Mouse (Mus musculus) neural tube, embryonic 11.5 days (tissue): ENCODE data around the gene Fdx1. TPM values are rescaled to one million over a fixed set of nuclear protein-coding genes. Genes with fewer than 3 reads are reported as not detected.

Source experiments
- ATAC-seq: fragments of 200-750 bp; cut with Nextera tagmentation; 2 replicates; pipeline ENCODE4 v1.8.0; 2017; ENCODE audit warnings: moderate number of reproducible peaks, mild to moderate bottlenecking, moderate TSS enrichment, moderate library complexity; ENCODE audit not compliant: insufficient read depth, low FRiP score, low TSS enrichment
- DNase-seq: peaks from one replicate; pipeline ENCODE4 v3.0.0-alpha.2; 2015; ENCODE audit warnings: low spot score
- H3K27ac ChIP-seq: fragments of 300-500 bp; sonication (generic); 2 replicates; pipeline ENCODE4 v1.5.1; 2014; ENCODE audit warnings: low read depth, mild to moderate bottlenecking, low read length
- H3K27me3 ChIP-seq: fragments of 300-500 bp; sonication (generic); 2 replicates; pipeline ENCODE4 v1.6.1; 2014; ENCODE audit warnings: mild to moderate bottlenecking, low read length, mixed read lengths; ENCODE audit not compliant: control insufficient read depth, insufficient read depth
- H3K36me3 ChIP-seq: fragments of 300-500 bp; sonication (generic); 2 replicates; pipeline ENCODE4 v1.6.1; 2014; ENCODE audit warnings: mild to moderate bottlenecking, low read length, moderate library complexity, mixed read lengths; ENCODE audit not compliant: control insufficient read depth, insufficient read depth
- H3K4me1 ChIP-seq: fragments of 300-500 bp; sonication (generic); 2 replicates; pipeline ENCODE4 v1.6.1; 2014; ENCODE audit warnings: low read length, mixed read lengths; ENCODE audit not compliant: control insufficient read depth, insufficient read depth
- H3K4me2 ChIP-seq: fragments of 300-500 bp; sonication (generic); 2 replicates; pipeline ENCODE4 v1.6.1; 2014; ENCODE audit warnings: low read depth, mild to moderate bottlenecking, moderate library complexity
- H3K4me3 ChIP-seq: fragments of 300-500 bp; sonication (generic); 2 replicates; pipeline ENCODE4 v1.5.1; 2014; ENCODE audit warnings: low read depth, low read length
- H3K9ac ChIP-seq: fragments of 300-500 bp; sonication (generic); 2 replicates; pipeline ENCODE4 v1.6.1; 2014; ENCODE audit warnings: mild to moderate bottlenecking, low read length
- H3K9me3 ChIP-seq: fragments of 300-500 bp; sonication (generic); 2 replicates; pipeline ENCODE4 v1.6.1; 2016; ENCODE audit warnings: low read length; ENCODE audit not compliant: control insufficient read depth
- WGBS: fragments of 180-500 bp; shearing (Covaris S2); extraction: QIAGEN DNeasy Blood & Tissue Kit; methylation state at CpG from one replicate; pipeline ENCODE4 v1.1.7; 2014; 5-methylcytosine and 5-hydroxymethylcytosine counted together
- polyA plus RNA-seq: library from polyadenylated mRNA; unstranded; fragments of >200 nt; fragmentation: Nextera tagmentation; extraction: Ambion mirVana; gene quantifications from 2 replicates; pipeline ENCODE4 v1.2.1, GENCODE M21; 2014

The Fdx1 gene
- polyA plus RNA-seq, 1 experiment from 2014 or later, result 41.7 TPM

DNA sequence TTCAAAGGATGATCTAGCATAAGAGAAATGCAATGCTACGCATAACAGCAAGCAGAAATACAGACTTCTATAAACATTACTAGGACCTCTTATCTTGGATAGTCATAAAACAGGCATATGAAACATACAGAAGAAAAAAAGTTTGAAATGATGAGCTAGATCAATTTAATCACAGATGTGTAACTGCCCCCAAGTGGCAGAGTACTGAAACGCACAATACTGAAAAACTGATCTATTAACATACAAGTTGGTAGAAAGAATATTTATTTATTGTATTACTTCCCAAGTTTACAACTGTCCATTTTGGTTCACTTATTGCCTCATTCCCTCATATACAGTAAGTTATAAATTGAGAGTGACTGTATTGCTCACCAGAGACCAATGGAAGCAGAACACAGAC lies 12.0 kb downstream of the Fdx1 start:
- ATAC-seq, result no peak
- 81% methylated on average over 2 of the region's 2 CpGs for WGBS
- no peak for DNase-seq

DNA sequence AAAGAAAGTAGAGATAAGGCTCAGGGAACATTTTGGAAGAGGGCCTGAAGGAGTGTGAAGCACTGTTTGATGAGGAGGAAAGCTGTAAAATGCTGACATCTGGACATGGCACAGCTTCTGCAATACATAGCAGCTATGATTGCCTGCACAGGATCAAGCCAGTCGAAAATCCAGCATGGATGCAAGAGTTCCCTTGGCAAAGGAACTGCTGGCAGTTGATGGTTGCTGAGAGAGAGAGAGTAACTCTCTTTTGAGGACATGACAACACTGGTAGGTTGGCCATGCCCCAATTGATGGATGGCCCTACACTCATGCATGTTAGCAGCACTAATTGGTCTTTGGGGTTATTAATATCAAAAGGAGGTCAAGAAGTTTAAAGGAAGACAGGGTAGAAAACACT lies 12.7 kb downstream of the Fdx1 start:
- H3K27ac ChIP-seq, result no peak overlapping the region
- H3K4me3 ChIP-seq, result no peak overlapping the region
- H3K36me3 ChIP-seq, result no peaks in the 10 kb centered on the region; the same call in 1 of the 2 replicates
- H3K9me3 ChIP-seq, result no peaks in the 10 kb centered on the region
- DNase-seq (no peak), ATAC-seq (no peak)
- H3K4me1 ChIP-seq, result no peaks in the 10 kb centered on the region
- no peak overlapping the region for H3K4me2 ChIP-seq
- H3K9ac ChIP-seq, result no peak overlapping the region
- WGBS, result 90% methylated on average over 1 of the region's 1 CpGs
- no peaks in the 10 kb centered on the region for H3K27me3 ChIP-seq

More for the DNA sequence above, 12.0 kb downstream of the Fdx1 start:
- Histone ChIP-seq H3K4me1 (no peaks in the 10 kb centered on the region), H3K27ac (no peak overlapping the region), H3K27me3 (no peaks in the 10 kb centered on the region), H3K4me2 (no peak overlapping the region), H3K4me3 (no peak overlapping the region), H3K9ac (no peak overlapping the region), H3K36me3 (no peaks in the 10 kb centered on the region; the same call in 1 of the 2 replicates), H3K9me3 (no peaks in the 10 kb centered on the region)

DNA sequence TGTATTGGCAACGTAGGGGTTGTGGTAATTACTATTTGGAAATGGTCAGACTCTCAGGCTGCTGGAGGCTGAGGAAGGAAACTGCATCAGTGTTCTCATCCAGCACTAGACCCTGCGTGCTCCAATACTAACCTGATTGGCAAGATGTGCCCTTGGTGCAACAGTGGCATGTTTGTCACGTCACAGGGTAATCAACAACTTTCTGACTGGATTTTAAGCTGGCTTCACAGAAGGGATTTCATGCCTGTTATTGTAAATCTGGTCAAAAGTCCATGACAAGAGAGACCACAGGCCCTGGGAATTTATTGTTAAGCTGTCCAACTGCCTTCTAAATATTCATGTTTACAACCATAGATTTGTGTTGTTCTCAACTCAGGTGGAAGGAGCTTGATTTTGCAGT lies 13.1 kb downstream of the Fdx1 start:
- Histone ChIP-seq H3K9me3 (no peaks in the 10 kb centered on the region), H3K4me2 (no peak overlapping the region), H3K27me3 (no peaks in the 10 kb centered on the region), H3K36me3 (no peaks in the 10 kb centered on the region; the same call in 1 of the 2 replicates), H3K27ac (no peak overlapping the region), H3K9ac (no peak overlapping the region), H3K4me1 (no peaks in the 10 kb centered on the region), H3K4me3 (no peak overlapping the region)
- 80% methylated on average over 3 of the region's 3 CpGs for WGBS
- no peak for ATAC-seq
- no peak for DNase-seq

DNA sequence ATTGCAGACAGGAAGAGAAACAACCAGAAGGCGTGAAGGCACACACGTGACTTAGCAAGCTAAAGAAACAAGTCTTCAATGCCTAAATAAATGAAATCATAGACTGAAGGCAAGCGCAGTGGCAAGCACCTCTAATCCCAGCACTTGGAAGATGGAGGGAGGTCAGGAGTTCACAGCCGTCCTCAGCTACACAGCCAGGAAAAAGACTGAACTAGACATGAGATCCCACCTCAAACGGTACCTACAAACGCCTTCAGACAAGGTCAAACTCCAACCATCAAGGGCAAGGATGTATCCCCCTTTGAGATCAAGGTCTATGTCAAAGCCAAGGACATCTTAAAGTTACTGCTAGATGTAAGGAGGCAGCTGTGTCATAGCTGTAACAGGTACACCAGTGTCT lies 19.4 kb downstream of the Fdx1 start:
- no peak for ATAC-seq
- WGBS, result 93% methylated on average over 6 of the region's 6 CpGs

DNA sequence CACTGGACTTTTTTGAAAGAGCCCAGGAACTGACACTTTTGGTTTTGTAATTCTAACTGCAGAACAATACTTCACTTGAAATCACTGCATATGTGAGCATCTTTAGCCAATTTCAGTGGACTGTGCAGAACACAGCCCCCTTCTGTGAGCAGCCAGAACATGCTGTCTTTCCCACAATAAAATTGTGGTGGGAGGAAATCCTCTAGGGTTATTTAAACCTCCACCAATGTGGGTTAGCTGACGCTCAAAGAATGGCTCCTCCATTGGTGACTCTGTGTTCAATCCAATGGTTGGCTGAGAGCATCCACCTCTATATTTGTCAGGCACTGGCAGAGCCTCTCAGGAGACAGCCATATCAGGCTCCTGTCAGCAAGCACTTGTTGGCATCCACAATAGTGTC lies 28.7 kb downstream of the Fdx1 start:
- 76% methylated on average over 1 of the region's 1 CpGs for WGBS
- H3K36me3 ChIP-seq, result no peaks in the 10 kb centered on the region
- ATAC-seq, result no peak
- H3K4me1 ChIP-seq, result no peaks in the 10 kb centered on the region
- no peak overlapping the region for H3K4me2 ChIP-seq
- DNase-seq, result no peak
- H3K9ac ChIP-seq, result no peak overlapping the region
- H3K27ac ChIP-seq, result no peak overlapping the region
- H3K9me3 ChIP-seq, result no peaks in the 10 kb centered on the region
- no peak overlapping the region for H3K4me3 ChIP-seq
- no peaks in the 10 kb centered on the region for H3K27me3 ChIP-seq

More for the DNA sequence above, 19.4 kb downstream of the Fdx1 start:
- Histone ChIP-seq H3K4me1 (no peaks in the 10 kb centered on the region), H3K4me3 (no peak overlapping the region), H3K36me3 (no peaks in the 10 kb centered on the region), H3K9ac (no peak overlapping the region), H3K27me3 (no peaks in the 10 kb centered on the region), H3K27ac (no peak overlapping the region), H3K9me3 (no peaks in the 10 kb centered on the region), H3K4me2 (no peak overlapping the region)
- no peak for DNase-seq

DNA sequence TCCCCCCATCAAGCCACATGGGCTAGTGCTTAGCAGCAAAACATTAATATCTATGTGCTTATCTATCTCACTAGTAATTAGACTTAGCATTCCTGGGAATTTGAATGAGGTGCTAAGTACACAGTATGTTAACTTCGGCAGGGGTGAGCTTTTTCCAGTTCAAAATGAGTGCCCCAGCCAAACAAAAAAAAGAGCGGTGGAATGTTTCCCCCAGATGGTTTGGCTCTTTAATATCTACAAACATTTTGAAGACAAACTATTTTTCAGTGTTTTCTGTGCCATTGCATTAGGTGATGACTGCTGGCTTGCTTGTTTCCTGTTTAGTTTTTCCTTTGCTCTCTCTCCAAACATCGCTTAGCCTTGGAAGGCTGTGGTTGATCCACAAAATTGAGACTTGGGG lies 31.4 kb downstream of the Fdx1 start:
- Histone ChIP-seq H3K4me2 (no peak overlapping the region), H3K36me3 (no peaks in the 10 kb centered on the region), H3K9ac (no peak overlapping the region), H3K27ac (no peak overlapping the region), H3K9me3 (no peaks in the 10 kb centered on the region), H3K27me3 (no peaks in the 10 kb centered on the region), H3K4me1 (no peaks in the 10 kb centered on the region), H3K4me3 (no peak overlapping the region)
- ATAC-seq, result no peak
- WGBS, result 94% methylated on average over 3 of the region's 3 CpGs
- DNase-seq, result no peak

DNA sequence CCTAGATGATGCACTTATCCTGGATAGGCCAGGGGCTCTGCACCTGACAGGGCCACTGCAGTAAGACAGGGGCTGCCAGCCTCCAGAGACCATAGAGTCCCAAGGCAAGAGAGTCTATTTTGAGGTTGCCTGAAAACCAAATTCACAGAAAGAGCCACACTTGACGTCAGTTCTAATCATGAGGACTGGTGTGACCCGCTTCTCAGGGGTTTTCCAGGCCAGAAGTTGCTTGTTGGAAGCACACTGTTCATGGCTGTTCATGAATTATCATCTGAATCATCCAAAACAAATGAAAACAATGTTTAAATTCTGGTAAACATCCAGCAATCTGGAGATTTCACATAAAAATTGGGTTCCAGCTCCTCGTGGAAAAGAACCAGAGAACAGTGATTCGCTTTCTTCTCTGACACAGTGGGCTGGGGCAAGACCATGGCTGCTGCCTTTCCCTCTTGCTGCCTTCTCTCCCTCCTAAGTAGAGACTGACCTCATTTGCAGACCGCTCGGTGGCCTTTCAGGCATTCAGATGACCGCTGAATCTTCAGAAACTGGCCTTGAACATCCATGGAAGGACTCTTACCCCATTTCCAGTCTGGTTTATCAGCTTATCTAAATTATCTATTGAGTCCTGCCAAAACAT lies 32.2 kb downstream of the Fdx1 start:
- Histone ChIP-seq H3K4me3 (no peak overlapping the region), H3K36me3 (no peaks in the 10 kb centered on the region), H3K27me3 (no peaks in the 10 kb centered on the region), H3K9me3 (no peaks in the 10 kb centered on the region), H3K27ac (no peak overlapping the region), H3K9ac (no peak overlapping the region), H3K4me1 (no peaks in the 10 kb centered on the region), H3K4me2 (no peak overlapping the region)
- DNase-seq, result no peak
- 92% methylated on average over 7 of the region's 7 CpGs for WGBS
- no peak for ATAC-seq

DNA sequence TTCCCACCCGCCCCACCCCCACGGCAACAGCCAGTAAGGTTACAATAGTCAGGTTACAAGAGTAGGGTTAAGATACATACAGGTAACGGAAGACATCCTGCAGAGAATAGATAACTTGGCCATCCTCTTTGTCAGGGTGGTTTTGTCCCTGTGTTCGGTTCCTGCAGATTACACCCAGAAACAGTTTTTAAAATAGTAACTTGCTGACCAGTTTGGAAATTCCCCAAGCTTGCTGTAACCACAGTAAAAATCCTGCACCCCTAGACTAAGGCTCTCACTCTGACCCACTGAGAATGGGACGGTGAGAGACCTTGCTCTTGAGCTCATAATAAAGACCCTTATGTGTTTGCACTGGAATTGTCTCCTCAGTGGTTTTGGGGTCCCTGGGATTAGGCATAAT lies 33.4 kb downstream of the Fdx1 start:
- WGBS, result 78% methylated on average over 5 of the region's 5 CpGs
- H3K27ac ChIP-seq, result no peak overlapping the region

DNA sequence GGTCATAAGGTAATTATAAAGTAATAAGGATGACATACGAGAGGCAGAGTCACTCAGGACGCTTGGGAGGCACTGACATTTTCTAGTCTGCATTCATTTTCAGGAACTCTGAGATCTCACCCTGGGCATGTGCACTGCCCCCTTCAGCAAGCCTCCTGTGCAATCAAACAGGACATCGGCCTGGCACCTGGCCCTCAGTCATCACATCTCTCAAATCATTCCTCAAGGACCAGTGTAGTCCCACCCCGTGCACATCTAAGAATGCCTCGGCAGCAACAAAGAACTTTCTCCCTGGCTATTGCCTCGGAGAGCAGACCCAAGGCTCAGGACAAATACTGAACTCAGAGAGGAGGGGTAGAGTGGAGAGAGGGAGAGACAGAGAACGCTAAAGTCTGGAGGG lies 34.7 kb downstream of the Fdx1 start:
- no peaks in the 10 kb centered on the region for H3K27me3 ChIP-seq
- H3K4me2 ChIP-seq, result no peak overlapping the region
- H3K4me3 ChIP-seq, result no peak overlapping the region
- H3K36me3 ChIP-seq, result no peaks in the 10 kb centered on the region
- no peak overlapping the region for H3K9ac ChIP-seq
- no peak for ATAC-seq
- H3K9me3 ChIP-seq, result no peaks in the 10 kb centered on the region
- WGBS, result 67% methylated on average over 7 of the region's 7 CpGs
- H3K27ac ChIP-seq, result no peak overlapping the region
- DNase-seq, result no peak
- H3K4me1 ChIP-seq, result no peaks in the 10 kb centered on the region

More for the DNA sequence above, 33.4 kb downstream of the Fdx1 start:
- H3K9me3 ChIP-seq, result no peaks in the 10 kb centered on the region
- no peaks in the 10 kb centered on the region for H3K36me3 ChIP-seq
- DNase-seq, result no peak
- no peak overlapping the region for H3K4me2 ChIP-seq
- no peak overlapping the region for H3K9ac ChIP-seq
- no peak overlapping the region for H3K4me3 ChIP-seq
- no peak for ATAC-seq
- H3K4me1 ChIP-seq, result no peaks in the 10 kb centered on the region
- H3K27me3 ChIP-seq, result no peaks in the 10 kb centered on the region
